Mouse (Mus musculus): Measurements from ENCODE around the gene Idh3a.

Gene Idh3a

GRCm38 (mm10) chr9:54652778-54653177 is 66.6 kb downstream of the Idh3a start:
- no peak for DNase-seq

Data from embryo, embryonic 11 days (tissue).